Mouse (Mus musculus) olfactory bulb, adult 2 months (tissue): ENCODE data around the gene Gm21985.

Experiments used
- CTCF ChIP-seq: fragments of 200-500 bp; IDR thresholded peaks from 2 replicates; pipeline ENCODE4 v1.5.1; 2012; ENCODE audit warnings: low read depth, mild to moderate bottlenecking, low read length, moderate library complexity; ENCODE audit not compliant: insufficient read depth
- POLR2A ChIP-seq: fragments of 200-500 bp; IDR thresholded peaks from 2 replicates; pipeline ENCODE4 v1.6.1; 2012; ENCODE audit warnings: mild to moderate bottlenecking, low read depth, low read length, moderate library complexity; ENCODE audit not compliant: insufficient read depth

GRCm38 (mm10) chr2:112448510-112449059 is 182.5 kb downstream of the Gm21985 start:
- TF ChIP-seq POLR2A (no peak), CTCF (no peak)
